Mouse (Mus musculus) kidney, postnatal 0 days (tissue): ENCODE data around the gene Cdkn1a. TPM values are rescaled to one million over a fixed set of nuclear protein-coding genes. Genes with fewer than 3 reads are reported as not detected.

ENCODE experiments used
- ATAC-seq: fragments of 200-750 bp; cut with Nextera tagmentation; replicated peaks from 2 replicates; pipeline ENCODE4 v1.8.0; 2017; ENCODE audit warnings: low read depth, moderate number of reproducible peaks, moderate TSS enrichment, moderate library complexity; ENCODE audit not compliant: low FRiP score
- DNase-seq: peaks from one replicate; pipeline ENCODE4 v3.0.0-alpha.2; 2016; ENCODE audit warnings: low spot score
- H3K27ac ChIP-seq: fragments of 300-500 bp; sonication (generic); 2 replicates; pipeline ENCODE4 v1.5.1; 2014; ENCODE audit warnings: mild to moderate bottlenecking
- H3K27me3 ChIP-seq: fragments of 300-500 bp; sonication (generic); 2 replicates; pipeline ENCODE4 v1.6.1; 2014; ENCODE audit warnings: low read length, mixed read lengths; ENCODE audit not compliant: insufficient read depth
- H3K36me3 ChIP-seq: fragments of 300-500 bp; sonication (generic); 2 replicates; pipeline ENCODE4 v1.6.1; 2014; ENCODE audit warnings: low read length, mixed read lengths; ENCODE audit not compliant: insufficient read depth
- H3K4me1 ChIP-seq: fragments of 300-500 bp; sonication (generic); replicated peaks from 2 replicates; pipeline ENCODE4 v1.6.1; 2014; ENCODE audit warnings: antibody characterized with exemption, low read length, mixed read lengths; ENCODE audit not compliant: insufficient read depth
- H3K4me2 ChIP-seq: fragments of 300-500 bp; sonication (generic); 2 replicates; pipeline ENCODE4 v1.6.1; 2014; ENCODE audit warnings: mild to moderate bottlenecking, low read length, moderate library complexity, mixed read lengths
- H3K4me3 ChIP-seq: fragments of 300-500 bp; sonication (generic); replicated peaks from 2 replicates; pipeline ENCODE4 v1.5.1; 2014; ENCODE audit warnings: low read depth, low read length
- H3K9ac ChIP-seq: fragments of 300-500 bp; sonication (generic); 2 replicates; pipeline ENCODE4 v1.6.1; 2014; ENCODE audit warnings: low read depth, low read length
- H3K9me3 ChIP-seq: fragments of 300-500 bp; sonication (generic); replicated peaks from 2 replicates; pipeline ENCODE4 v1.6.1; 2016; ENCODE audit warnings: low read length, inconsistent platforms, mixed read lengths
- CTCF ChIP-seq: IDR thresholded peaks from 2 replicates; pipeline ENCODE4 v1.5.1; 2016; ENCODE audit warnings: antibody characterized with exemption, low read depth, mild to moderate bottlenecking, moderate library complexity
- WGBS: fragments of 180-500 bp; shearing (Covaris S2); extraction: QIAGEN DNeasy Blood & Tissue Kit; methylation state at CpG from one replicate; pipeline ENCODE4 v1.1.7; 2014; 5-methylcytosine and 5-hydroxymethylcytosine counted together
- polyA plus RNA-seq: library from polyadenylated mRNA; unstranded; fragments of >200 nt; fragmentation: Nextera tagmentation; extraction: Ambion mirVana; gene quantifications from 2 replicates; pipeline ENCODE4 v1.2.1, GENCODE M21; 2015

Cdkn1a gene
- polyA plus RNA-seq, 1 experiment from 2014 or later, result 125 TPM

GRCm38 (mm10) chr17:29147273-29147672 is 56.5 kb downstream of the Cdkn1a start:
- H3K27me3 ChIP-seq, result no peaks in the 10 kb centered on the region
- no peak overlapping the region for H3K9ac ChIP-seq
- 80% methylated on average over 14 of the region's 14 CpGs for WGBS
- H3K4me1 ChIP-seq, result no peaks in the 10 kb centered on the region
- H3K4me2 ChIP-seq, result no peak overlapping the region
- ATAC-seq (no peak), DNase-seq (no peak)
- no peak for TF ChIP-seq CTCF
- H3K36me3 ChIP-seq, result no peaks in the 10 kb centered on the region
- H3K9me3 ChIP-seq, result no peaks in the 10 kb centered on the region
- no peak overlapping the region for H3K4me3 ChIP-seq
- H3K27ac ChIP-seq, result no peak overlapping the region

GRCm38 (mm10) chr17:29147773-29148172 is 57.0 kb downstream of the Cdkn1a start:
- Histone ChIP-seq H3K4me1 (no peaks in the 10 kb centered on the region), H3K27me3 (no peaks in the 10 kb centered on the region), H3K27ac (no peak overlapping the region), H3K9ac (no peak overlapping the region), H3K4me3 (no peak overlapping the region), H3K9me3 (no peaks in the 10 kb centered on the region), H3K4me2 (no peak overlapping the region), H3K36me3 (no peaks in the 10 kb centered on the region)
- DNase-seq (no peak), ATAC-seq (no peak)
- WGBS, result 87% methylated on average over 6 of the region's 6 CpGs
- TF ChIP-seq CTCF, result no peak

GRCm38 (mm10) chr17:29149766-29150165 is 59.0 kb downstream of the Cdkn1a start:
- Histone ChIP-seq H3K4me3 (no peak overlapping the region), H3K9me3 (no peaks in the 10 kb centered on the region), H3K4me2 (no peak overlapping the region), H3K4me1 (no peaks in the 10 kb centered on the region), H3K36me3 (no peaks in the 10 kb centered on the region), H3K9ac (no peak overlapping the region), H3K27me3 (no peaks in the 10 kb centered on the region), H3K27ac (no peak overlapping the region)
- WGBS, result 74% methylated on average over 7 of the region's 7 CpGs
- no peak for ATAC-seq
- no peak for TF ChIP-seq CTCF
- no peak for DNase-seq

Other genes starting within 250 kb of the Cdkn1a start
- not detected in 2 replicates for gene Pnpla1, start 232.6 kb upstream of the Cdkn1a start, polyA plus RNA-seq
- gene 4930539E08Rik, start 175.7 kb upstream of the Cdkn1a start, polyA plus RNA-seq, result 0.24 and 0.41 TPM in 2 replicates
- gene Pxt1, start 147.1 kb upstream of the Cdkn1a start, polyA plus RNA-seq, result not detected in 2 replicates
- gene Kctd20, start 139.0 kb upstream of the Cdkn1a start, polyA plus RNA-seq, result 54.5 and 58.8 TPM in 2 replicates
- 58.8 and 66.9 TPM in 2 replicates for gene Stk38, start 83.0 kb upstream of the Cdkn1a start, polyA plus RNA-seq
- 456 and 496 TPM in 2 replicates for gene Srsf3, start 58.3 kb upstream of the Cdkn1a start, polyA plus RNA-seq
- 0.21 and 0.22 TPM in 2 replicates for gene Rab44, start 23.2 kb downstream of the Cdkn1a start, polyA plus RNA-seq
- gene Cpne5, start 147.2 kb downstream of the Cdkn1a start, polyA plus RNA-seq, result 5.3 and 5.8 TPM in 2 replicates
- 108 and 126 TPM in 2 replicates for gene Ppil1, start 173.2 kb downstream of the Cdkn1a start, polyA plus RNA-seq
- gene BC004004, start 177.8 kb downstream of the Cdkn1a start, polyA plus RNA-seq, result 131 TPM in 2 replicates
- 3.1 and 4.1 TPM in 2 replicates for gene Pi16, start 226.7 kb downstream of the Cdkn1a start, polyA plus RNA-seq